ENCODE assay signal across 23 mouse cellular contexts in genomic region chr5:16373966-16374365, GRCm38 (mm10).
DNase-seq lines count a peak whose midpoint lies in the region; ATAC-seq and TF ChIP-seq lines count a peak whose summit lies in the region.
"Had no signal": no experiment of that assay in that cellular context is flagged by ENCODE, and none has a peak within 500 bp of the region (broad histone marks: within the 10 kb centered on the region; RNA-seq: fewer than 3 reads in every experiment).

No protein-coding gene starts in this region.

- H3K4me3 ChIP-seq in cerebellum, adult 2 months (replicated peaks; ENCODE audit: insufficient read depth, low read depth, low read length) = no peak overlapping the region
- H3K4me3 ChIP-seq: hindbrain, embryonic 12.5 days; limb, embryonic 15.5 days; megakaryocyte, embryonic 14.5 days; myocyte; neural tube, embryonic 13.5 days had no signal

- H3K4me1 ChIP-seq in cerebellum, adult 2 months (ENCODE audit: control insufficient read depth, insufficient read depth, low read length) = no peaks in the 10 kb centered on the region
- H3K4me1 ChIP-seq: hindbrain, embryonic 12.5 days; limb, embryonic 15.5 days; neural tube, embryonic 13.5 days had no signal

- no peak overlapping the region for H3K27ac ChIP-seq in cerebellum, adult 2 months (ENCODE audit: insufficient read depth, low read length)
- H3K27ac ChIP-seq: hindbrain, embryonic 12.5 days; limb, embryonic 15.5 days; liver, embryonic 14.5 days; neural tube, embryonic 13.5 days had no signal

- no peak for DNase-seq in cerebellum, postnatal 4 days (ENCODE audit: low spot score in 2 of 2)
- DNase-seq in adipocyte (ENCODE audit: low spot score) = peak; percentile 51
- peak; percentile 35 to 70 for DNase-seq in cerebellum, adult 2 months
- peak; percentile 52 to 73 for DNase-seq in cerebellum, postnatal 25 days
- DNase-seq in thymus, postnatal 25 days = no peak
- DNase-seq: gastrocnemius, postnatal 25 days; kidney, adult 18-20 months; left cerebral cortex, postnatal 4 days; lung, embryonic 14.5 days; lung, postnatal 36 days; midbrain, embryonic 14.5 days; retina, postnatal 1 day; right cerebral cortex, postnatal 25 days; thymus, postnatal 36 days had no signal

- peak; percentile 56 for ATAC-seq in cerebellum, adult (ENCODE audit: insufficient number of reproducible peaks, low FRiP score, low TSS enrichment)
- no peak for ATAC-seq in monocyte, adult 5-6 weeks (replicated peaks; ENCODE audit: insufficient number of reproducible peaks, low FRiP score, low TSS enrichment, poor library complexity, severe bottlenecking)
- ATAC-seq: inflammation-experienced regulatory T-cells, adult 6 months had no signal

- 27% methylated on average over 4 of the region's 4 CpGs for WGBS in cerebellum, adult 2 months

- no peak for TF ChIP-seq POLR2A in cerebellum, adult 2 months (IDR thresholded peaks at IDR 0.05; ENCODE audit: borderline replicate concordance, insufficient read depth, low read length)

- H3K27me3 ChIP-seq in cerebellum, adult 2 months (ENCODE audit: control insufficient read depth, insufficient read depth, low read length) = no peaks in the 10 kb centered on the region
- H3K27me3 ChIP-seq: hindbrain, embryonic 12.5 days; limb, embryonic 15.5 days; megakaryocyte, embryonic 14.5 days; neural tube, embryonic 13.5 days had no signal

- TF ChIP-seq CTCF in cerebellum, adult 2 months (IDR thresholded peaks at IDR 0.05; ENCODE audit: borderline replicate concordance, insufficient read depth, low read depth, low read length) = no peak

Comparison
In these comparisons a context has a peak if more than half of its experiments do, and no peak if none do; other contexts are left out.
1. DNase-seq: peak in adipocyte (single experiment), cerebellum, adult 2 months (2 of 2) and cerebellum, postnatal 25 days (2 of 2); none in cerebellum, postnatal 4 days (0 of 2) and thymus, postnatal 25 days (single experiment).